Comparison of ENCODE assay signal across 33 mouse cellular contexts in the genomic region with DNA sequence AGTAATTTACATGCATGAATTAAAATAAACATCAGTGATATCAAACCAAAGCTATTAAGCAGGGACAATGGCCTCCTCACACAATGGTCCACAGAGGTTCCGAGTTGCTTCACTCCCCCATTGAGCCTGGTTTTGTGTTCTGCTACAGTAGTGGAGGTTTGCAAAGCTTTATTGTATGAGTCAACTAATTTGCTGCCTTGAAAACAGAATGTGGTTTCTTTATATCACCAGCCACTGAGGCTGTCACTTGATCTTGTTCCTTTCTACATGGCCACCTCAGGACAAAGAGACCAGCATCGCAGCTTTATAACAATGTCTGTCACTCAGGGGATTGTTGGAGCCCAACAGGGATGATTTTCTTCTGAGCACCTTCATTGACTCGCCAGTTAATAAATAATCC.
DNase-seq lines count a peak whose midpoint lies in the region; ATAC-seq lines count a peak whose summit lies in the region.
"Had no signal": no experiment of that assay in that cellular context is flagged by ENCODE, and none has a peak within 500 bp of the region (broad histone marks: within the 10 kb centered on the region; RNA-seq: fewer than 3 reads in every experiment).

No protein-coding gene starts in this region.

- no peak overlapping the region for H3K4me2 ChIP-seq in hindbrain, embryonic 11.5 days (replicated peaks; ENCODE audit: low read depth, low read length)
- H3K4me2 ChIP-seq in hindbrain, embryonic 13.5 days, result no peak overlapping the region
- H3K4me2 ChIP-seq in midbrain, embryonic 11.5 days, result no peak overlapping the region
- H3K4me2 ChIP-seq in midbrain, embryonic 16.5 days (ENCODE audit: low read length), result no peak overlapping the region
- H3K4me2 ChIP-seq in forebrain, embryonic 13.5 days, result no peak overlapping the region
- H3K4me2 ChIP-seq: embryonic facial prominence, embryonic 13.5 days; heart, embryonic 15.5 days; hindbrain, embryonic 15.5 days; neural tube, embryonic 15.5 days had no signal

- no peak overlapping the region for H3K4me3 ChIP-seq in hindbrain, embryonic 11.5 days (ENCODE audit: low read depth, low read length)
- no peak overlapping the region for H3K4me3 ChIP-seq in hindbrain, embryonic 13.5 days
- no peak overlapping the region for H3K4me3 ChIP-seq in midbrain, embryonic 11.5 days (ENCODE audit: low read depth, low read length)
- H3K4me3 ChIP-seq in midbrain, embryonic 16.5 days (ENCODE audit: low read depth, low read length), result no peak overlapping the region
- no peak overlapping the region for H3K4me3 ChIP-seq in forebrain, embryonic 13.5 days
- H3K4me3 ChIP-seq: embryonic facial prominence, embryonic 13.5 days; erythroblast, embryonic 14.5 days; heart, embryonic 10.5 days; heart, embryonic 15.5 days; hindbrain, embryonic 15.5 days; neural tube, embryonic 15.5 days had no signal

- H3K36me3 ChIP-seq in hindbrain, embryonic 11.5 days (ENCODE audit: control insufficient read depth, insufficient read depth, low read length), result no peaks in the 10 kb centered on the region
- no peaks in the 10 kb centered on the region for H3K36me3 ChIP-seq in hindbrain, embryonic 13.5 days
- H3K36me3 ChIP-seq in midbrain, embryonic 11.5 days (ENCODE audit: control insufficient read depth, insufficient read depth, low read length), result no peaks in the 10 kb centered on the region
- no peaks in the 10 kb centered on the region for H3K36me3 ChIP-seq in midbrain, embryonic 16.5 days (ENCODE audit: control insufficient read depth, insufficient read depth, low read length)
- H3K36me3 ChIP-seq in forebrain, embryonic 13.5 days (ENCODE audit: poor library complexity, severe bottlenecking), result no peaks in the 10 kb centered on the region
- H3K36me3 ChIP-seq: embryonic facial prominence, embryonic 13.5 days; heart, embryonic 10.5 days; heart, embryonic 15.5 days; hindbrain, embryonic 15.5 days; neural tube, embryonic 15.5 days had no signal

- H3K27ac ChIP-seq in hindbrain, embryonic 11.5 days (ENCODE audit: low read depth, low read length), result no peak overlapping the region
- H3K27ac ChIP-seq in hindbrain, embryonic 13.5 days, result no peak overlapping the region
- H3K27ac ChIP-seq in midbrain, embryonic 11.5 days (ENCODE audit: low read depth, low read length), result no peak overlapping the region
- no peak overlapping the region for H3K27ac ChIP-seq in midbrain, embryonic 16.5 days (ENCODE audit: low read length)
- no peak overlapping the region for H3K27ac ChIP-seq in forebrain, embryonic 13.5 days
- H3K27ac ChIP-seq: embryonic facial prominence, embryonic 13.5 days; heart, embryonic 10.5 days; heart, embryonic 15.5 days; hindbrain, embryonic 15.5 days; liver, embryonic 14.5 days; macrophage; neural tube, embryonic 15.5 days; stomach, postnatal 0 days had no signal

- H3K9me3 ChIP-seq in hindbrain, embryonic 11.5 days (ENCODE audit: control insufficient read depth, low read length), result no peaks in the 10 kb centered on the region
- no peaks in the 10 kb centered on the region for H3K9me3 ChIP-seq in hindbrain, embryonic 13.5 days
- H3K9me3 ChIP-seq in midbrain, embryonic 11.5 days (ENCODE audit: control insufficient read depth, low read length), result no peaks in the 10 kb centered on the region
- H3K9me3 ChIP-seq in midbrain, embryonic 16.5 days (replicated peaks; ENCODE audit: control insufficient read depth, low read length, poor library complexity, severe bottlenecking), result no peaks in the 10 kb centered on the region
- no peaks in the 10 kb centered on the region for H3K9me3 ChIP-seq in forebrain, embryonic 13.5 days (replicated peaks)
- H3K9me3 ChIP-seq: embryonic facial prominence, embryonic 13.5 days; heart, embryonic 10.5 days; heart, embryonic 15.5 days; hindbrain, embryonic 15.5 days; neural tube, embryonic 15.5 days had no signal

- WGBS in hindbrain, embryonic 11.5 days, result 34% methylated on average over 3 of the region's 3 CpGs
- WGBS in hindbrain, embryonic 13.5 days, result 14% methylated on average over 3 of the region's 3 CpGs
- 9% methylated on average over 3 of the region's 3 CpGs for WGBS in midbrain, embryonic 11.5 days
- WGBS in midbrain, embryonic 16.5 days, result 16% methylated on average over 3 of the region's 3 CpGs
- WGBS in forebrain, embryonic 13.5 days, result 4% methylated on average over 3 of the region's 3 CpGs

- H3K9ac ChIP-seq in hindbrain, embryonic 11.5 days (ENCODE audit: low read depth, low read length), result no peak overlapping the region
- no peak overlapping the region for H3K9ac ChIP-seq in hindbrain, embryonic 13.5 days
- no peak overlapping the region for H3K9ac ChIP-seq in midbrain, embryonic 11.5 days (ENCODE audit: low read length)
- no peak overlapping the region for H3K9ac ChIP-seq in midbrain, embryonic 16.5 days (ENCODE audit: low read depth, low read length)
- H3K9ac ChIP-seq in forebrain, embryonic 13.5 days, result no peak overlapping the region
- H3K9ac ChIP-seq: embryonic facial prominence, embryonic 13.5 days; heart, embryonic 15.5 days; hindbrain, embryonic 15.5 days; liver, embryonic 14.5 days; neural tube, embryonic 15.5 days had no signal

- DNase-seq in hindbrain, embryonic 11.5 days (ENCODE audit: low spot score), result peak; percentile 2
- DNase-seq in midbrain, embryonic 11.5 days (ENCODE audit: low spot score, missing footprints), result peak; percentile 85
- DNase-seq in cerebellum, adult 9-10 months, result no peak
- DNase-seq in cerebellum, postnatal 14 days, result no peak
- DNase-seq: adrenal gland, postnatal 10 days; B cell, adult 2 months; cerebellum, adult 18-20 months; cerebellum, postnatal 36 days; gastrocnemius, postnatal 25 days; heart, adult 11 months; kidney, adult 11 months; kidney, postnatal 14 days; liver; lung, adult 2 months; lung, postnatal 10 days; midbrain, embryonic 14.5 days; right cerebral cortex, adult 18-20 months; spleen, adult 18-20 months; thymus, adult 18-20 months; thymus, postnatal 25 days had no signal

- no peaks in the 10 kb centered on the region for H3K4me1 ChIP-seq in hindbrain, embryonic 11.5 days (replicated peaks; ENCODE audit: control insufficient read depth, insufficient read depth, low read length)
- H3K4me1 ChIP-seq in hindbrain, embryonic 13.5 days (replicated peaks), result no peaks in the 10 kb centered on the region
- no peaks in the 10 kb centered on the region; the same call in 1 of the 2 replicates for H3K4me1 ChIP-seq in midbrain, embryonic 11.5 days (ENCODE audit: control insufficient read depth, insufficient read depth, low read length)
- H3K4me1 ChIP-seq in midbrain, embryonic 16.5 days (ENCODE audit: control insufficient read depth, insufficient read depth, low read length), result no peaks in the 10 kb centered on the region
- peaks cover 9% of the 10 kb centered on the region for H3K4me1 ChIP-seq in forebrain, embryonic 13.5 days
- H3K4me1 ChIP-seq: embryonic facial prominence, embryonic 13.5 days; heart, embryonic 10.5 days; heart, embryonic 15.5 days; hindbrain, embryonic 15.5 days; neural tube, embryonic 15.5 days had no signal

- peak; percentile 35; the same call in 1 of the 2 replicates for ATAC-seq in hindbrain, embryonic 11.5 days (ENCODE audit: low FRiP score)
- ATAC-seq in hindbrain, embryonic 13.5 days (ENCODE audit: low FRiP score), result no peak
- peak; percentile 35; the same call in 1 of the 2 replicates for ATAC-seq in midbrain, embryonic 11.5 days (ENCODE audit: low FRiP score)
- no peak for ATAC-seq in midbrain, embryonic 16.5 days
- 0 out of 2 replicates have a peak, but pooled peaks have one; percentile 38 for ATAC-seq in forebrain, embryonic 13.5 days
- ATAC-seq: inflammation-experienced regulatory T-cells, adult 6 months had no signal

- no peaks in the 10 kb centered on the region for H3K27me3 ChIP-seq in hindbrain, embryonic 11.5 days (ENCODE audit: control insufficient read depth, insufficient read depth, low read length)
- no peaks in the 10 kb centered on the region for H3K27me3 ChIP-seq in hindbrain, embryonic 13.5 days
- no peaks in the 10 kb centered on the region for H3K27me3 ChIP-seq in midbrain, embryonic 11.5 days (ENCODE audit: control insufficient read depth, insufficient read depth, low read length)
- no peaks in the 10 kb centered on the region for H3K27me3 ChIP-seq in midbrain, embryonic 16.5 days (ENCODE audit: control insufficient read depth, insufficient read depth, low read depth, low read length)
- H3K27me3 ChIP-seq in forebrain, embryonic 13.5 days, result no peaks in the 10 kb centered on the region
- H3K27me3 ChIP-seq: embryonic facial prominence, embryonic 13.5 days; heart, embryonic 15.5 days; hindbrain, embryonic 15.5 days; neural tube, embryonic 15.5 days had no signal

Comparison
In these comparisons a context has a peak if more than half of its experiments do, and no peak if none do; other contexts are left out.
1. ATAC-seq: peak in hindbrain, embryonic 11.5 days (single experiment), midbrain, embryonic 11.5 days (single experiment) and forebrain, embryonic 13.5 days (single experiment); none in hindbrain, embryonic 13.5 days (single experiment) and midbrain, embryonic 16.5 days (single experiment).
2. DNase-seq: peak in hindbrain, embryonic 11.5 days (single experiment) and midbrain, embryonic 11.5 days (single experiment); none in cerebellum, adult 9-10 months (single experiment) and cerebellum, postnatal 14 days (0 of 2).